Mouse (Mus musculus): Measurements from ENCODE around the gene Kank2. TPM values are rescaled to one million over a fixed set of nuclear protein-coding genes. Genes with fewer than 3 reads are reported as not detected.

The Kank2 gene
- total and polyA plus RNA-seq, 3 experiments: 7.6 to 16.3 TPM; not detected in 1

DNA sequence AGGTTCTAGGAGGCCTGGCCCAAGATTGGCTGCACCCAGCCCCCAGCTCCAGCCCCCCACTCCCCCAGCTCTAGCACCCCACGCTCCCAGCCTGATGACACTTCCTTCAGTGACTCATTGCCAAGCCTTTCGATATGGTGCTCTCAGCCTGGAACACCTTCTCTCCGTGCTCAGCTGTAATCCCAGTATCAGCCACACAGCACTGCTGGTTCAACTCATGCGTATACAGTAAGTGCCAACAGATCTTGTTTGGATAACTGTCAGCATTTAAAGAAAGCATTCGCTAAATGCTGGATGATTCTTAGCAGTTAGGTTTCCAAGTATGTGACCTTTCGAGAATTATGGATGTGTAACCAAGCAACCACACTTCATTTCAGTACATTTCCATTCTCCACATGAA, 44.5 kb upstream of the Kank2 start:
- DNase-seq (ENCODE audit: low read depth, low spot score): no peak
- no peaks in the 10 kb centered on the region for H3K36me3 ChIP-seq (ENCODE audit: control insufficient read depth in 1 of 2, insufficient read depth in 2 of 2, low read length in 2 of 2)
- TF ChIP-seq JUND (IDR thresholded peaks at IDR 0.05; ENCODE audit: low read depth, low read length): no peak
- no peak for TF ChIP-seq GABPA (IDR thresholded peaks at IDR 0.05; ENCODE audit: low read depth, low read length)
- TF ChIP-seq MAX (IDR thresholded peaks at IDR 0.05; ENCODE audit: low read length): no peak
- no peak for TF ChIP-seq MXI1 (IDR thresholded peaks at IDR 0.05; ENCODE audit: low read depth, low read length)
- TF ChIP-seq NRF1 (IDR thresholded peaks at IDR 0.05; ENCODE audit: insufficient read depth, low read depth, low read length, poor library complexity, severe bottlenecking): no peak
- no peak for TF ChIP-seq POLR2AphosphoS2 (IDR thresholded peaks at IDR 0.05; ENCODE audit: low read length)
- no peak for TF ChIP-seq USF1 (IDR thresholded peaks at IDR 0.05; ENCODE audit: low read depth, low read length)
- no peak for TF ChIP-seq ELF1 (IDR thresholded peaks at IDR 0.05; ENCODE audit: low read depth, low read length)
- TF ChIP-seq POLR2AphosphoS5 (IDR thresholded peaks at IDR 0.05; ENCODE audit: borderline replicate concordance, low read depth, low read length): no peak
- no peak for TF ChIP-seq CHD1 (IDR thresholded peaks at IDR 0.05; ENCODE audit: low read depth, low read length)
- no peak for TF ChIP-seq HCFC1 (IDR thresholded peaks at IDR 0.05; ENCODE audit: low read depth, low read length)
- TF ChIP-seq MAFK (IDR thresholded peaks at IDR 0.05; ENCODE audit: borderline replicate concordance, low read depth, low read length): no peak
- TF ChIP-seq ZNF384 (IDR thresholded peaks at IDR 0.05; ENCODE audit: low read depth, low read length): no peak
- TF ChIP-seq NELFE (IDR thresholded peaks at IDR 0.05; ENCODE audit: low read depth, low read length): no peak
- no peaks in the 10 kb centered on the region for H3K9me3 ChIP-seq (replicated peaks; ENCODE audit: insufficient read depth, low read length)
- H3K4me3 ChIP-seq (ENCODE audit: control insufficient read depth in 1 of 2, insufficient read depth in 1 of 2, low read depth in 2 of 2, low read length in 2 of 2): no peak overlapping the region
- no peaks in the 10 kb centered on the region for H3K4me1 ChIP-seq (ENCODE audit: control insufficient read depth in 1 of 2, insufficient read depth in 2 of 2, low read length in 2 of 2)
- no peaks in the 10 kb centered on the region for H3K27me3 ChIP-seq (ENCODE audit: control insufficient read depth in 1 of 2, insufficient read depth in 2 of 2, low read length in 2 of 2)
- H3K79me2 ChIP-seq (ENCODE audit: control insufficient read depth, insufficient read depth, low read length, poor library complexity): no peaks in the 10 kb centered on the region
- H3K9ac ChIP-seq (ENCODE audit: control insufficient read depth, low read depth, low read length, poor library complexity, severe bottlenecking): no peak overlapping the region
- H3K27ac ChIP-seq (ENCODE audit: control insufficient read depth, low read depth, low read length): no peak overlapping the region

- no peak for TF ChIP-seq TCF12 (IDR thresholded peaks at IDR 0.05; ENCODE audit: low read depth, low read length)
- no peak for TF ChIP-seq TAL1 (IDR thresholded peaks at IDR 0.05; ENCODE audit: low read length)
- Histone ChIP-seq H3K27me3 (ENCODE audit: control insufficient read depth in 1 of 2, insufficient read depth in 2 of 2, low read length in 2 of 2) (no peaks in the 10 kb centered on the region), H3K36me3 (ENCODE audit: control insufficient read depth in 1 of 2, insufficient read depth in 2 of 2, low read length in 2 of 2) (no peaks in the 10 kb centered on the region), H3K9ac (ENCODE audit: control insufficient read depth, low read depth, low read length, poor library complexity, severe bottlenecking) (no peak overlapping the region), H3K27ac (ENCODE audit: control insufficient read depth, low read depth, low read length) (no peak overlapping the region), H3K4me1 (ENCODE audit: control insufficient read depth in 1 of 2, insufficient read depth in 2 of 2, low read length in 2 of 2) (no peaks in the 10 kb centered on the region), H3K9me3 (replicated peaks; ENCODE audit: insufficient read depth, low read length) (no peaks in the 10 kb centered on the region), H3K79me2 (ENCODE audit: control insufficient read depth, insufficient read depth, low read length, poor library complexity) (no peaks in the 10 kb centered on the region), H3K4me3 (ENCODE audit: control insufficient read depth in 1 of 2, insufficient read depth in 1 of 2, low read depth in 2 of 2, low read length in 2 of 2) (no peak overlapping the region)
- no peak for DNase-seq (ENCODE audit: low read depth, low spot score)
These were observed 43.8 kb upstream of the Kank2 start for GRCm38 (mm10) chr9:21842391-21842790.

DNA sequence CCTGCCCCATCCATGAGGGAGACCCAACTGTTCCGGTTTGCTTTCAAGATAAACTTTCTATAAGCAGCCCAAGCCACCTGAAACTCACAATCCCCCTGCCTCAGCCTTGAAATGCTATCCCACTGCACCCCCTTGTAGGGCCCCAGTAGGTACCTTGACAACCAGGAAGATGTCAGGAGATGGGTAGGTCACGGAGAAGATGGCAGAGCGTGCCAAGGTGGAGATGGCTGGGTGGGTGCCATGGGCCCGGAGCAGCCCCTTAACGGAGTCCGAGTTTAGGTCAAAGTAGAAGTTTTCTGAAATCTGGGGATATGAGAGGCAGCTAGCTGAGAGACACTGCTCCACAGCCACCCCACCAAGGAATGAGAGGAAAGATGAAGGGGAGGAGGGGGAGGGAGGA, 42.8 kb upstream of the Kank2 start:
- Histone ChIP-seq H3K27me3 (ENCODE audit: control insufficient read depth in 1 of 2, insufficient read depth in 2 of 2, low read length in 2 of 2) (no peaks in the 10 kb centered on the region), H3K4me1 (ENCODE audit: control insufficient read depth in 1 of 2, insufficient read depth in 2 of 2, low read length in 2 of 2) (no peaks in the 10 kb centered on the region), H3K9me3 (replicated peaks; ENCODE audit: insufficient read depth, low read length) (no peaks in the 10 kb centered on the region), H3K27ac (ENCODE audit: control insufficient read depth, low read depth, low read length) (no peak overlapping the region), H3K79me2 (ENCODE audit: control insufficient read depth, insufficient read depth, low read length, poor library complexity) (no peaks in the 10 kb centered on the region), H3K4me3 (ENCODE audit: control insufficient read depth in 1 of 2, insufficient read depth in 1 of 2, low read depth in 2 of 2, low read length in 2 of 2) (no peak overlapping the region), H3K9ac (ENCODE audit: control insufficient read depth, low read depth, low read length, poor library complexity, severe bottlenecking) (no peak overlapping the region), H3K36me3 (ENCODE audit: control insufficient read depth in 1 of 2, insufficient read depth in 2 of 2, low read length in 2 of 2) (no peaks in the 10 kb centered on the region)
- DNase-seq (ENCODE audit: low read depth, low spot score): no peak
- no peak for TF ChIP-seq EP300 (IDR thresholded peaks at IDR 0.05; ENCODE audit: low read depth in 1 of 2, low read length in 2 of 2)
- no peak for TF ChIP-seq E2F4 (IDR thresholded peaks at IDR 0.05; ENCODE audit: borderline replicate concordance, low read depth, low read length)
- no peak for TF ChIP-seq CHD1 (IDR thresholded peaks at IDR 0.05; ENCODE audit: low read depth, low read length)
- TF ChIP-seq ZKSCAN1 (IDR thresholded peaks at IDR 0.05; ENCODE audit: low read depth, low read length): no peak
- TF ChIP-seq RAD21 (IDR thresholded peaks at IDR 0.05; ENCODE audit: low read depth, low read length): no peak
- TF ChIP-seq POLR2A (IDR thresholded peaks at IDR 0.05; ENCODE audit: control insufficient read depth in 1 of 2, insufficient read depth in 1 of 2, low read depth in 1 of 2, low read length in 2 of 2, poor library complexity in 1 of 2): 0 out of 4 replicates have a peak, but pooled peaks of 1 of the 2 experiments have one; percentile 17

Measured in MEL (cell line).